ENCODE assay signal across 16 mouse cellular contexts in genomic region chr10:94450781-94451180, GRCm38 (mm10).
"Had no signal": no experiment of that assay in that cellular context is flagged by ENCODE, and none has a peak within 500 bp of the region (broad histone marks: within the 10 kb centered on the region; RNA-seq: fewer than 3 reads in every experiment).

No protein-coding gene starts in this region.

- H3K36me3 ChIP-seq: hindbrain, embryonic 13.5 days; limb, embryonic 12.5 days; liver, embryonic 15.5 days; midbrain, embryonic 12.5 days; neural tube, embryonic 13.5 days had no signal

- ATAC-seq: hindbrain, postnatal 0 days; midbrain, embryonic 16.5 days had no signal

- H3K9me3 ChIP-seq: hindbrain, embryonic 13.5 days; limb, embryonic 12.5 days; liver, embryonic 15.5 days; midbrain, embryonic 12.5 days; neural tube, embryonic 13.5 days had no signal

- H3K27ac ChIP-seq: hindbrain, embryonic 13.5 days; hindbrain, postnatal 0 days; limb, embryonic 12.5 days; liver, embryonic 15.5 days; macrophage; midbrain, embryonic 12.5 days; neural tube, embryonic 13.5 days had no signal

- H3K4me2 ChIP-seq: hindbrain, embryonic 13.5 days; limb, embryonic 12.5 days; liver, embryonic 15.5 days; midbrain, embryonic 12.5 days; neural tube, embryonic 13.5 days had no signal

- H3K9ac ChIP-seq: hindbrain, embryonic 13.5 days; limb, embryonic 12.5 days; liver, embryonic 15.5 days; midbrain, embryonic 12.5 days; neural tube, embryonic 13.5 days had no signal

- H3K27me3 ChIP-seq: hindbrain, embryonic 13.5 days; limb, embryonic 12.5 days; liver, embryonic 15.5 days; midbrain, embryonic 12.5 days; neural tube, embryonic 13.5 days had no signal

- H3K4me3 ChIP-seq: hindbrain, embryonic 13.5 days; limb, embryonic 12.5 days; liver, embryonic 15.5 days; megakaryocyte, embryonic 14.5 days; midbrain, embryonic 12.5 days; neural tube, embryonic 13.5 days had no signal

- H3K4me1 ChIP-seq: hindbrain, embryonic 13.5 days; liver, embryonic 15.5 days; megakaryocyte, embryonic 14.5 days; midbrain, embryonic 12.5 days had no signal

- DNase-seq: kidney, adult 8-10 months; kidney, postnatal 14 days; liver; right cerebral cortex, postnatal 4 days; spleen, adult 18-20 months; thymus, adult 18-20 months; thymus, postnatal 14 days had no signal
